Mouse (Mus musculus) cerebellum, postnatal 25 days (tissue): ENCODE results near the gene Gtf3c2.

Experiments used
- DNase-seq, 2 experiments: peaks; one replicate each; pipeline ENCODE4 v3.0.0; 2021; ENCODE audit warnings: mixed read lengths in 2 of 2

Gtf3c2 gene

GRCm38 (mm10) chr5:31197072-31197471 lies 17.1 kb upstream of the Gtf3c2 start:
- peak in 1 of 2 experiments; percentile 13 for DNase-seq

GRCm38 (mm10) chr5:31196207-31196606 lies 16.3 kb upstream of the Gtf3c2 start:
- DNase-seq = no peak

- no peak for DNase-seq
Observed at GRCm38 (mm10) chr5:31195671-31196070, 15.7 kb upstream of the Gtf3c2 start.

- peak in 1 of 2 experiments; percentile 16 for DNase-seq
Observed at GRCm38 (mm10) chr5:31194486-31195485, 14.8 kb upstream of the Gtf3c2 start.

- DNase-seq = no peak
Observed at GRCm38 (mm10) chr5:31193631-31194281, 13.8 kb upstream of the Gtf3c2 start.

GRCm38 (mm10) chr5:31192939-31193630 lies 13.1 kb upstream of the Gtf3c2 start, which contains the start of the genes Snx17 and Eif2b4:
TSS of gene Snx17 (plus strand) at chr5:31193227.
TSS of gene Eif2b4 (minus strand) at chr5:31193430.
- peak; percentile 100 for DNase-seq

- DNase-seq = no peak
Observed at GRCm38 (mm10) chr5:31192045-31192938, 12.3 kb upstream of the Gtf3c2 start.

GRCm38 (mm10) chr5:31190201-31190600 lies 10.3 kb upstream of the Gtf3c2 start:
- no peak for DNase-seq

GRCm38 (mm10) chr5:31188223-31188840 lies 8.4 kb upstream of the Gtf3c2 start:
- no peak for DNase-seq

- DNase-seq = no peak
Observed at GRCm38 (mm10) chr5:31183678-31184077, 3.7 kb upstream of the Gtf3c2 start.

GRCm38 (mm10) chr5:31181183-31181770 lies 1.3 kb upstream of the Gtf3c2 start:
- no peak for DNase-seq

GRCm38 (mm10) chr5:31179301-31179765 lies 611 bp downstream of the Gtf3c2 start:
- DNase-seq = peak in 1 of 2 experiments; percentile 38

- no peak for DNase-seq
Observed at GRCm38 (mm10) chr5:31168630-31169029, 11.3 kb downstream of the Gtf3c2 start.

GRCm38 (mm10) chr5:31164878-31165277 lies 15.1 kb downstream of the Gtf3c2 start:
- no peak for DNase-seq

- no peak for DNase-seq
Observed at GRCm38 (mm10) chr5:31162462-31162861, 17.5 kb downstream of the Gtf3c2 start.

- peak; percentile 86 to 89 for DNase-seq
Observed at GRCm38 (mm10) chr5:31154152-31154553, 25.8 kb downstream of the Gtf3c2 start, which contains the start of gene Mpv17. TSS of gene Mpv17 (minus strand) at chr5:31154251.

GRCm38 (mm10) chr5:31153516-31154151 lies 26.3 kb downstream of the Gtf3c2 start:
- no peak for DNase-seq

GRCm38 (mm10) chr5:31151746-31152145 lies 28.2 kb downstream of the Gtf3c2 start:
- DNase-seq = peak; percentile 67 to 82

- peak in 1 of 2 experiments; percentile 41 for DNase-seq
Observed at GRCm38 (mm10) chr5:31149781-31150180, 30.2 kb downstream of the Gtf3c2 start.

GRCm38 (mm10) chr5:31138968-31139425 lies 40.9 kb downstream of the Gtf3c2 start:
- DNase-seq = no peak
